10 mouse cellular contexts compared by ENCODE assay signal in the genomic region with DNA sequence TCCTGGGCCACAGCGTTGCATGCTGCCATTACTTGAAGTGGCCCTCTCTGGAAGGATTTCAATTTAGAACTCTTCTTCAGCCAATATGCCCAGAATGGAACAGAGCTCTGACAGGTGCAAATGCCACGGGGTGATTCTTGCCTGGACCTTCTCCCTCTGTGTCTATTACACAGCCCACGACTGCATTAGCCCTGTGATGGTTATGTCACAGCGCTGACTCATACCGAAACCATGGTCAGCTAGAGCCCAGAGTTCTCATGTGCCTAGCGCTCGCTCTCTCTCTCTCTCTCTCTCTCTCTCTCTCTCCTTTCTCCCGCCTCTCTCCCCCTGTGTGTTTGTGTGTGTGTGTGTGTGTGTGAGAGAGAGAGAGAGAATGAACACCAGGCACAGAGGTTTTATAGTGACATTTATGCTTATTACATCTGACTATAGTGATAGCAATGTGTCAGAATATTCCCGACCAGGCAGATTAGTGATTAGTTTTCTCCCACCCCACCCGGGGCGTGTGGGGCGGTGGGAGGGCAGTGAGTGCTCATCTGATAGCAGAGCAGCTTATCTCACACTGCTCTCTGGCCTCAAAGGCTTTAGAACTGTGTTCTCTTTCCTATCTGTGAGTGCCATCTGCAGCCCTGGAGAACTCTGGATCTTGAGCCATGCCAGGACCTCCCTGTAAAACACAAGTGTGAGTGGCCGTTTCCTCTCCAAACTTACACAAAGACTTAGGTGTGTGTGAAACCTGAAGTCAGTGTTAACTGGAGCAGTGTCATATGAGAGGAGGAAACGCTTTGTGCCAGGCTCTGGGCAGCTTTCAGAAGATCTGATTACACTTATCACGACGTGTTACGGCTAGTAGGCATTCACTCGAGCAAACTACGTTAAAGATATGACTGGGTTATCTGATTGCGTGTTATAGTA. TPM values are rescaled to one million over a fixed set of nuclear protein-coding genes. Genes with fewer than 3 reads are reported as not detected.
DNase-seq lines count a peak whose midpoint lies in the region; ATAC-seq lines count a peak whose summit lies in the region.
"Had no signal": no experiment of that assay in that cellular context is flagged by ENCODE, and none has a peak within 500 bp of the region (broad histone marks: within the 10 kb centered on the region; RNA-seq: fewer than 3 reads in every experiment).

No protein-coding gene starts in this region.

- peak; percentile 45 for DNase-seq in urinary bladder, postnatal 14 days (ENCODE audit: low spot score)
- DNase-seq in urinary bladder, postnatal 4 days (ENCODE audit: low spot score in 2 of 2), result no peak
- peak; percentile 68 for DNase-seq in adrenal gland, postnatal 14 days
- DNase-seq in liver, embryonic 13.5 days, result peak; percentile 17
- DNase-seq in left cerebral cortex, adult 18-20 months (ENCODE audit: low spot score in 2 of 2), result no peak
- no peak for DNase-seq in midbrain, embryonic 11.5 days (ENCODE audit: low spot score, missing footprints)
- DNase-seq in thymus, postnatal 0 days (ENCODE audit: low spot score), result no peak
- DNase-seq: kidney, postnatal 4 days had no signal

- peaks cover 15% of the 10 kb centered on the region for H3K4me1 ChIP-seq in liver, embryonic 13.5 days (replicated peaks)
- H3K4me1 ChIP-seq in midbrain, embryonic 11.5 days (ENCODE audit: control insufficient read depth, insufficient read depth, low read length), result peaks cover 8% of the 10 kb centered on the region
- H3K4me1 ChIP-seq: stomach, embryonic 15.5 days had no signal

- no peaks in the 10 kb centered on the region for H3K9me3 ChIP-seq in liver, embryonic 13.5 days (replicated peaks)
- H3K9me3 ChIP-seq in midbrain, embryonic 11.5 days (ENCODE audit: control insufficient read depth, low read length), result no peaks in the 10 kb centered on the region
- H3K9me3 ChIP-seq: midbrain, embryonic 15.5 days; stomach, embryonic 15.5 days had no signal

- no peak overlapping the region for H3K9ac ChIP-seq in liver, embryonic 13.5 days
- H3K9ac ChIP-seq in midbrain, embryonic 11.5 days (ENCODE audit: low read length), result no peak overlapping the region
- H3K9ac ChIP-seq: midbrain, embryonic 15.5 days; stomach, embryonic 15.5 days had no signal

- H3K27me3 ChIP-seq in liver, embryonic 13.5 days, result peaks cover 50% of the 10 kb centered on the region
- H3K27me3 ChIP-seq in midbrain, embryonic 11.5 days (ENCODE audit: control insufficient read depth, insufficient read depth, low read length), result no peaks in the 10 kb centered on the region
- H3K27me3 ChIP-seq: stomach, embryonic 15.5 days had no signal

- H3K4me3 ChIP-seq in liver, embryonic 13.5 days (replicated peaks), result no peak overlapping the region
- no peak overlapping the region for H3K4me3 ChIP-seq in midbrain, embryonic 11.5 days (ENCODE audit: low read depth, low read length)
- H3K4me3 ChIP-seq: midbrain, embryonic 15.5 days; stomach, embryonic 15.5 days had no signal

- H3K4me2 ChIP-seq in liver, embryonic 13.5 days, result peak overlapping the region; percentile 31
- H3K4me2 ChIP-seq in midbrain, embryonic 11.5 days, result no peak overlapping the region
- H3K4me2 ChIP-seq: midbrain, embryonic 15.5 days; stomach, embryonic 15.5 days had no signal

- peak; percentile 54 for ATAC-seq in liver, embryonic 13.5 days (ENCODE audit: low read depth)
- ATAC-seq in midbrain, embryonic 11.5 days (ENCODE audit: low FRiP score), result no peak
- ATAC-seq: midbrain, embryonic 15.5 days had no signal

- no peak overlapping the region for H3K27ac ChIP-seq in liver, embryonic 13.5 days
- H3K27ac ChIP-seq in midbrain, embryonic 11.5 days (ENCODE audit: low read depth, low read length), result no peak overlapping the region
- H3K27ac ChIP-seq: midbrain, embryonic 15.5 days; stomach, embryonic 15.5 days had no signal

- H3K36me3 ChIP-seq in liver, embryonic 13.5 days, result no peaks in the 10 kb centered on the region
- no peaks in the 10 kb centered on the region for H3K36me3 ChIP-seq in midbrain, embryonic 11.5 days (ENCODE audit: control insufficient read depth, insufficient read depth, low read length)
- H3K36me3 ChIP-seq: midbrain, embryonic 15.5 days; stomach, embryonic 15.5 days had no signal

- WGBS in liver, embryonic 13.5 days (ENCODE audit: insufficient replicate concordance), result 33% methylated on average over 20 of the region's 20 CpGs
- WGBS in midbrain, embryonic 11.5 days, result 81% methylated on average over 20 of the region's 20 CpGs

RNA-seq across cellular contexts. Expression of a gene that starts 10.4 kb away (rescaled TPM):
- total RNA-seq in adrenal gland, postnatal 14 days (2021), result 3.0 and 14.8 TPM in 2 replicates
- 31.6 and 33.2 TPM in 2 replicates for polyA plus RNA-seq in liver, embryonic 13.5 days (2015; fragmentation: Nextera tagmentation; extraction: Ambion mirVana)
- total RNA-seq in left cerebral cortex, adult 18-20 months (2021), result under 1 TPM; 0.33 to 0.56 TPM
- polyA plus RNA-seq in midbrain, embryonic 11.5 days (2014; fragmentation: Nextera tagmentation; extraction: Ambion mirVana), result 4.9 and 5.0 TPM in 2 replicates
- polyA plus RNA-seq in thymus, postnatal 0 days (2015; fragmentation: Nextera tagmentation; extraction: Ambion mirVana), result 90.8 and 112 TPM in 2 replicates

RNA-seq across cellular contexts. Expression of a gene that starts 17.9 kb away (rescaled TPM):
- total RNA-seq in adrenal gland, postnatal 14 days (2021), result not detected in 2 replicates
- polyA plus RNA-seq in liver, embryonic 13.5 days (2015; fragmentation: Nextera tagmentation; extraction: Ambion mirVana), result not detected in 2 replicates
- total RNA-seq in left cerebral cortex, adult 18-20 months (2021), result not detected
- polyA plus RNA-seq in midbrain, embryonic 11.5 days (2014; fragmentation: Nextera tagmentation; extraction: Ambion mirVana), result not detected in 2 replicates
- polyA plus RNA-seq in thymus, postnatal 0 days (2015; fragmentation: Nextera tagmentation; extraction: Ambion mirVana), result 0.17 and 0.33 TPM in 2 replicates
- polyA plus RNA-seq: midbrain, embryonic 15.5 days; stomach, embryonic 15.5 days had no signal

Comparison
In these comparisons a context has a peak if more than half of its experiments do, and no peak if none do; other contexts are left out.
1. DNase-seq: peak in urinary bladder, postnatal 14 days (single experiment), adrenal gland, postnatal 14 days (single experiment) and liver, embryonic 13.5 days (single experiment); none in urinary bladder, postnatal 4 days (0 of 2), left cerebral cortex, adult 18-20 months (0 of 2), midbrain, embryonic 11.5 days (single experiment) and thymus, postnatal 0 days (single experiment).